Mouse (Mus musculus) lung, adult 2 months (tissue): ENCODE measurements around the gene Zfp341. TPM values are rescaled to one million over a fixed set of nuclear protein-coding genes. Genes with fewer than 3 reads are reported as not detected.

Experiments used
- DNase-seq: peaks from one replicate; pipeline ENCODE4 v3.0.0; 2022
- H3K4me1 ChIP-seq: fragments of 200-500 bp; 2 replicates; pipeline ENCODE4 v1.6.1; 2011; ENCODE audit warnings: low read length; ENCODE audit not compliant: control insufficient read depth, insufficient read depth
- H3K4me3 ChIP-seq: fragments of 200-500 bp; replicated peaks from 2 replicates; pipeline ENCODE3; 2011; ENCODE audit warnings: low read depth, mild to moderate bottlenecking, control low read depth, low read length; ENCODE audit errors: extremely low read depth
- CTCF ChIP-seq: fragments of 200-500 bp; IDR thresholded peaks from 2 replicates; pipeline ENCODE4 v1.5.1; 2011; ENCODE audit warnings: mild to moderate bottlenecking, low read length, control low read depth; ENCODE audit not compliant: insufficient read depth
- POLR2A ChIP-seq: fragments of 200-500 bp; IDR thresholded peaks from 2 replicates; pipeline ENCODE4 v1.6.1; 2011; ENCODE audit warnings: low read depth, mild to moderate bottlenecking, control low read depth, low read length, borderline replicate concordance; ENCODE audit errors: extremely low read depth
- WGBS: fragments of 180-500 bp; shearing (Covaris S2); methylation state at CpG from one replicate; pipeline ENCODE4 v1.1.7; 2018; 5-methylcytosine and 5-hydroxymethylcytosine counted together
- polyA plus RNA-seq: library from polyadenylated mRNA; depleted of rRNA; stranded (reverse); fragments of >200 nt; gene quantifications from 2 replicates; pipeline ENCODE4 v1.2.3, GENCODE M21; 2012; rRNA removed

Gene Zfp341
- polyA plus RNA-seq = 5.8 and 6.8 TPM in 2 replicates

DNA sequence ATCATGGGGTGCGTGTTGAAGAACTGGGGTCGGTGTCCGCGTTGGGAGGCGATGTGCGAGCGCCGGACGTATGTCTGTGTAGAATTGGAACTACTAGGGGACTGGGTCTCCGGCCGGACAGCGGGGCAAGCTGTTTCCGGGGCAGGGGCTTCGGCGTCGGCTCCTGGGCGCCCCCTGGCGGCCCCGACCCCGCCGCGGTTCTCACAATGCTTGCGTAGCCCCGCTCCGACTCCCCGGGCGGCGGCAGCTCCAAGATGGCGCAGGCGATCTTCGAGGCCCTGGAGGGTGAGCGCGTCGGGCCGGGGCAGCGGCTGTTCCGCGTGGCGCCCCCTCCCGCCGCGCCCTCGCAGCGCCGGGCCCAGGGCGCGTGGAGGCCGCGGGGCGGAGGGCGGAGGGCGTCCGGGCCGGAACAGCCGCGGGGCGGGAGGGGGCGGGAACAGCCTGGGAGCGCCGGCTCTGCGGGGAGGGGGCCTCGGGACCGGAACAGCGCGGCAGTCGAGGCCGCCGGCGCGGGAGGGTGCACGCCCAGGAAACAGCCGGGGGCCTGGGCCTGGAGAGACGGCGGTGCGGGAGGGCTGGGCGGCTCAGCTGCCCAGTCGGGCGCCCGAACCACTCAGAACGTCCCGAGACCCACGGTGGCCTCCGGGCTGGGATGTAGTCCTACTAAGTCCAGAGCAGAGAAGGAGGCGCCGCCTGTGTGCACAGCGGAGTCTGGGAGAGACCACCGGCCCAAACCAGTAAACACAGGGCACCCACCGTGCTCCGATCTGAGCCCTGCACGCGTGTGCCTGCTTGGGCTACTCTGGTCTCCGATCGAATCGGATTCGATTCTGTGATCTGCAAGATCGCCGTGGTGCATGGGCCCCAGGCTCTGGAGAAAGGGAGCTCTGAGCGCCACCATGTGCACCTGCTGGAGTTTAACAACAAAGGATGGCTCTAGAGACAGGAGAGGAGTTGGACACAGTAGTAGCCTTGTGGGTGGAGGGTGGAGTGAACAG lies at the start of gene Zfp341, which contains the start of gene 4930519P11Rik:
Gene Zfp341 (plus strand): TSS at position 180 of the 998 bp plus-strand sequence.
Gene 4930519P11Rik (minus strand): TSS at position 320 of the 998 bp plus-strand sequence.
- H3K4me3 ChIP-seq = peak within 1 kb of the TSS; percentile 75
- TF ChIP-seq CTCF = peak; percentile 30
- TF ChIP-seq POLR2A = peak; percentile 71
- DNase-seq = peak; percentile 81
- WGBS = under 1% methylated on average over 95 of the region's 98 CpGs
- H3K4me1 ChIP-seq = peaks cover 5% of the 10 kb centered on the region

- H3K4me1 ChIP-seq = no peaks in the 10 kb centered on the region
- no peak for DNase-seq
These were observed 49.4 kb upstream of the Zfp341 start for GRCm38 (mm10) chr2:154563612-154564170.

DNA sequence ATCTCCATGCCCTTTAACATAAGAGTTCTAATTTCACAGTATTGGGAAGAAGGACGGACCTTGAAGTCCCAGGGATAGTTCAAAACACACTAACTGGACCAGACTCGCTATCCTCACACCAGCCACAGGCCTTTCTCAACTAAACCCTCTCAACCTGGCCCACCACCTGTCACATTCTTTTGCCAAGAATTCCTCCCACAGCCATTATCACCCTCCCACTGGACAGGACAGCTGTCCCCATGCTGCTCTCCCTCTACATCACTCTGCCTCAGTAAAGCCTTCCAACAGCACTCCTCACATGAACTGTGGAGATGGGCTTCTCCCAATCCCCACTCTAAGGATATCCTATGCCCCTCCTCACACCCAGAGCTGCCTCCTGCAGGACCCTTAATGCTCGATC lies 47.5 kb upstream of the Zfp341 start:
- WGBS = 89% methylated on average over 3 of the region's 3 CpGs
- TF ChIP-seq POLR2A (no peak), CTCF (no peak)

More at GRCm38 (mm10) chr2:154563612-154564170, 49.4 kb upstream of the Zfp341 start:
- WGBS = 88% methylated on average over 22 of the region's 22 CpGs
- H3K4me3 ChIP-seq = no peak overlapping the region
- TF ChIP-seq CTCF (no peak), POLR2A (no peak)

GRCm38 (mm10) chr2:154566641-154567040 lies 46.5 kb upstream of the Zfp341 start:
- no peak overlapping the region for H3K4me3 ChIP-seq
- 61% methylated on average over 8 of the region's 8 CpGs for WGBS
- TF ChIP-seq POLR2A (no peak), CTCF (no peak)
- H3K4me1 ChIP-seq = no peaks in the 10 kb centered on the region
- DNase-seq = no peak

More for the DNA sequence above, 47.5 kb upstream of the Zfp341 start:
- Histone ChIP-seq H3K4me1 (no peaks in the 10 kb centered on the region), H3K4me3 (no peak overlapping the region)
- DNase-seq = no peak

DNA sequence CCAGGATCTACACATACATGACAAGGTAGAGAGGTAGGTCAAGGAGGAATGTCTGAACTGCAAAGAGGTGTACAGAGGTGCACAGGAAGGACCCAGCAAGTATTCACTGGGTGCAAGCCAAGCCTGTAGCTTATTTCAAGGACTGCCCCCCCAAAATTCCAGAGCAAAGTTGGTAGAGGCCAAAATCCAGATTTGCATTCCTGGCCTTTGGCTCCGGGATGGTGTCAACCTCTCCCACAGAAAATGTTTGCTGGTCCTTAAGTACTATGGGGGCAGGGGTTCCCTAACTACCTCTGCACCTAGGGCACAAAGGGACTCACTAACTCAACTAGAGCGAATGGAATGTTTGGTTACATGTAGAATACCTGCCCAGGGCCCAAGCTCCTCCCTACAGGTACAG lies 45.3 kb upstream of the Zfp341 start:
- TF ChIP-seq CTCF = no peak
- TF ChIP-seq POLR2A = no peak
- Histone ChIP-seq H3K4me3 (no peak overlapping the region), H3K4me1 (no peaks in the 10 kb centered on the region)
- peak; percentile 30 for DNase-seq
- 63% methylated on average over 2 of the region's 2 CpGs for WGBS

GRCm38 (mm10) chr2:154568329-154569070 lies 44.6 kb upstream of the Zfp341 start:
- peak overlapping the region; percentile 52 for H3K4me3 ChIP-seq

DNA sequence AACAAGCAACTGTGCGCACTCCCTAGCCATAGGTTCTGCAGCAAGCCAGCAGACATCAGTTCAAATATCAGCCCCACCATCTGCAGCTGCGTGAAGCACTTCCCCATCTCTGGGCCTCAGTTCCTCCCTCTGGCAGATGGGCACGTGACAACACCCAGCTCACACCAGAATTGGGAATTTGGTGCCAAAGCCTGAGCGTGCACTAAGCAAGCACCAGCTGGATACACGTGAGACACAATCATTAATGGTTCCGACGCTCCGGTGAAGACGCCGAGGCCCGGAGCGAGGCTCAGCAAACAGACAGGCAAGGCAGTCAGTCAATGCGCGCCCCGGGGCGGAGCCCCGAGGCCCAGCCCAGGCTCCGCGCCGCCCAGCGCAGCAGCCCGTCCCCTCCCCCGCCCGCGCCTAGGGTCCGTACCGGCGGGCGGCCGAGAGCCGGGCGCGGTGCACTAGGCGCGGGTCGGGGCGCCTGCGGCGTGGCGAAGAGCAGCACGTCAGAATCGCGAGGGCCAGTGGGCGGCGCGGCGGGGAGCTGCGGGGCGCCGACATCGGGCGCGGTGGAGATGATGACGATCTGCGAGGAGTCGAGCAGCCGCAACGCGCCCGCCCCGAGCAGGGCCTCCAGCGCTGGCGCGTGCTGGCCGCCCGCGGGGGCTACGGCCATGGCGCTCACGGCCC lies 43.9 kb upstream of the Zfp341 start:
- peak overlapping the region; percentile 52 for H3K4me3 ChIP-seq
- WGBS = 1% methylated on average over 57 of the region's 70 CpGs
- TF ChIP-seq POLR2A = no peak
- TF ChIP-seq CTCF = no peak
- H3K4me1 ChIP-seq = no peaks in the 10 kb centered on the region
- DNase-seq = peak; percentile 64

More at GRCm38 (mm10) chr2:154568329-154569070, 44.6 kb upstream of the Zfp341 start:
- 27% methylated on average over 10 of the region's 10 CpGs for WGBS
- no peak for TF ChIP-seq POLR2A
- no peak for TF ChIP-seq CTCF
- H3K4me1 ChIP-seq = no peaks in the 10 kb centered on the region
- DNase-seq = peak; percentile 28

GRCm38 (mm10) chr2:154569836-154570286 lies 43.2 kb upstream of the Zfp341 start, which contains the start of gene E2f1:
Gene E2f1, minus strand, starts transcription at chr2:154569892.
- TF ChIP-seq CTCF (no peak), POLR2A (no peak)
- WGBS = 1% methylated on average over 44 of the region's 44 CpGs
- DNase-seq = peak; percentile 86

DNA sequence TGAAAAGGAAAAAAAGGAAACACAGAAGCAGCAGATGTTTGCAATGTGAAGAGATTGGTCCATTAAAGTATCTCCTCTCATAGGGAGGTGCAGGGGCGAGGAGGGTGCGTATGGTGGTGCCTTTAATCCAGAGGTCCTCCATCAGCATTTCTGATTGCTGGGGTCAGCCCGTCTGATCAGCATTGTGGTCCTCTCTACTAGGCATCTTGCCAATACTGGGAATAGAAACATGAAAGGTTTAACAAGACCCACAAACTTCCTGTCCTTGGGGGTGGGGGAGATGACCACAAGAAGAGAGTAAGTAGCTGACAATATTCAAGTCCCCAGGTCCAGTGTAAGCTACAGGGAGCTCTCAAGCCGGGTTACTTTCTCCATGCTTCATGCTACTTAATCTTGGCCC lies 42.4 kb upstream of the Zfp341 start:
- no peak overlapping the region for H3K4me3 ChIP-seq
- no peak for DNase-seq
- H3K4me1 ChIP-seq = no peaks in the 10 kb centered on the region
- 42% methylated on average over 4 of the region's 4 CpGs for WGBS
- TF ChIP-seq POLR2A = no peak
- TF ChIP-seq CTCF = no peak

More at GRCm38 (mm10) chr2:154569836-154570286, 43.2 kb upstream of the Zfp341 start, which contains the start of gene E2f1:
- Histone ChIP-seq H3K4me1 (no peaks in the 10 kb centered on the region), H3K4me3 (peak within 1 kb of the TSS; percentile 62)
